Mouse (Mus musculus): ENCODE data around the gene Sash1.
"Not testable (repeated sequence)": the region's sequence is repeated elsewhere in the genome, so short reads cannot be mapped to it uniquely, and the experiment has no call there.

The Sash1 gene

GRCm38 (mm10) chr10:8756604-8757354 is 129.1 kb downstream of the Sash1 start:
- DNase-seq (ENCODE audit: low spot score): no peak

DNA sequence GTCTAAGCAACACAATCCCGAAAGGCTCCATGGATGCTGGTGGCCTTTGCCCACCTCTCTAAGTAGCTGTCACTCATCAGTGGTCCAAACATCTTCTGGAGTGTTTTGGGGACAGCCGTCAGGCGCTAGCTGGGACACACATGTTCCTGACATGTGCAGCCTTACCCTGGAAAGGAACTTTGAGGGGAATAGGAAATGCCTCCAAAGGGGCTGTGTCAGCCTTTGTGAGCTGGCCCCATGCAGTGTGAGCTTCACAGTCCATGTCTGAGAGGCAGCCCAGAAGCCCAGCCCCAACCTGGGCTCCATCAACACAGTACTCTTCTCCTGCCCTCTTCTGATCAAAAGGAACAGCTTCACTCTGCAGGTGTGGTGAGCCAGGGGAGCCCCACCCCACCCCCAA is 132.5 kb downstream of the Sash1 start:
- no peak for DNase-seq (ENCODE audit: low spot score)

- no peak for DNase-seq (ENCODE audit: low spot score)
Measured at GRCm38 (mm10) chr10:8752436-8752835, 133.4 kb downstream of the Sash1 start.

DNA sequence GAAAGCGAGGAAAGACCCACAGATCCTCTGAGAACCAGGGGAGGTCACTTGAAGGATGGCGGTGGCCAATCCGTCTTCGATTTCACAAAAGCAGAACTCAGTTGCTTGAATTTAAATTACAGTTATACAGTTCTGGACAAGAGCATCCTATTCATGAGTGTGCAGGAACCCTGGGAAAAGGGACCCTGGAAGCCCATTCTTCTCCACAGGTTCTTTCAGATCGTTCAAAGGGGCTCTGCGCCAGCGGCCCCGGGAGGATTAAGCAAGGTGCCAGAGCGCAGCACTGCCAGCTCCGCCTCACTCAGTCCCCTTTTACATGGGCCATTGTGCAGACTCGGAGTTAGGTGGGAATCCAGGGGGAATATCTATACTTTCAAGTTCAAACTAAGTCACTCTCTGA is 136.3 kb downstream of the Sash1 start:
- no peak for DNase-seq (ENCODE audit: low spot score)

DNA sequence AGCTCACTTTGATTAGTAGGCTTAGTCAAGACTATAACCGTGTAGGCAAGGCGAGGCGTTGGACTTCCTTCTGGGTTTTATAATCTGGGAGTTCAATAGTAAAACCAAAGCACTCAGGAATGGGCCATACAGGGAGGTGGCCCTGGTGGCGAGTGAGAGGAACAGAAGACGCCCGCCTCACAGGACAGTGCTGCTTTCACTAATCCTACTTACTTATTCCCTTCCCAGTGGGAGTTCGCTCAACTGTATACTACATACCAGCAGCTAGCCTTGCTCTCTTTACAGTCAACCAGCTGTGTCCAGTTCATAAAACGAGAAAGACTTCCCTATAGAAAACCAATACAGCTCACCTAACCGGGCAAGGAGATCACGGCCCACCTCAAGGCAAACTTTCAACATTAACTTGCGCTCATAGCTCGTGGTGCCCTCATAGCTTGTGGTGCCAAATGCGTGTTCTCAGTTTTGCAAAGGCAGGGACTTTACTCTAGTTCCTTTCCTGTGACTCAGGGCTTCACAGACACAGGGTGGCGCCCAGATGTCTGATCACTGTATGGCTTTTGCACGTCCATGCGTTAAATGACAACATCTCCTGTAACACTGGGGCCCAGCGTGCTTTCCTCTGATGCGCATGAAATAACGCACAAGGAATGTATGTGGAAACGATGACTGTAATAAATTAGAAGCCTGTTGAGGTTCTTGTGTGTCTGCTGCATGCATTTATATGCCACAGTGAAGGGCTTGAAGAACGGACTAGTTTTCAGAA is 138.2 kb downstream of the Sash1 start:
- no peak for DNase-seq (ENCODE audit: low spot score)

GRCm38 (mm10) chr10:8746082-8746696 is 139.7 kb downstream of the Sash1 start:
- no peak for DNase-seq (ENCODE audit: low spot score)

DNA sequence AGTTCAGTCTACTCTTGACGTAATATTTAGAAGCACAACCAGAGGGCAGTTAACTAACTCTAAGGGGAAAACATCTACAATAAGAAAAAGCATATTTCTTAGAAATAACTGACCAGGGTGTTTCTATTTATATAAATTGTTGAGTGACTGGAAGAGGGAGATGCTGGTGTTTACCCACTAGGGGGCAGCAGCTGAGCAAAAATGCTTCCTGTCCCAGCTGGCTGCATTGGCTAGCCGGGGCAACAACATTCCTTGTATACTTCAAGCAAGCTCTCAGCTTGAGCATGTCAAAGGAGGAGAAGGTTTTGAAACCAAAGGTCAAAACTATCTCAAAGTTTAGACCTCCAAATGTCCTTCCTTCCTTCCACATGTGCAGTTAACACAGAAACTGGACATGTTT is 143.0 kb downstream of the Sash1 start:
- peak; percentile 85 for DNase-seq (ENCODE audit: low spot score)

DNA sequence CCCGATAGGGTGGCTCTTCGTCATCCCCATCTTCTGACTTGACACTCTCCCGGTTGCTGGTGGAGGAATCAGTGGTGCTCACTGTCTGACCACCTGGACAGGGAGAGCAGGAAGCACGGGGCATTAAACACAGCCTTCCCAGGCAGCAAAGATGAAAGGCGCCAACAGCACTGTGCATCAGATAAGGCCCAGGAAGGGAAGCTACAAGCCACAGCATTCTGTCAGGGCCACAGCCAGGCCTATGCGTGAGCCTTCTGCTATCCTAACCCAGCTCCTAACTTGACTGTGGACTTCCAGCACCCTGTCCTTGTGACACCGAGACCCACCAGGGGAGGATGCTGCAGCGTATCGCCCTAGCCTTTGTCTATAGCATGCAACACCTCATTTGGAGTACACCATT is 144.4 kb downstream of the Sash1 start:
- DNase-seq (ENCODE audit: low spot score): no peak

GRCm38 (mm10) chr10:8740797-8741196 is 145.1 kb downstream of the Sash1 start:
- DNase-seq (ENCODE audit: low spot score): no peak

- DNase-seq (ENCODE audit: low spot score): no peak
Measured at GRCm38 (mm10) chr10:8729387-8730337, 156.2 kb downstream of the Sash1 start.

GRCm38 (mm10) chr10:8719345-8719744 is 166.5 kb downstream of the Sash1 start:
- no peak for DNase-seq (ENCODE audit: low spot score)

DNA sequence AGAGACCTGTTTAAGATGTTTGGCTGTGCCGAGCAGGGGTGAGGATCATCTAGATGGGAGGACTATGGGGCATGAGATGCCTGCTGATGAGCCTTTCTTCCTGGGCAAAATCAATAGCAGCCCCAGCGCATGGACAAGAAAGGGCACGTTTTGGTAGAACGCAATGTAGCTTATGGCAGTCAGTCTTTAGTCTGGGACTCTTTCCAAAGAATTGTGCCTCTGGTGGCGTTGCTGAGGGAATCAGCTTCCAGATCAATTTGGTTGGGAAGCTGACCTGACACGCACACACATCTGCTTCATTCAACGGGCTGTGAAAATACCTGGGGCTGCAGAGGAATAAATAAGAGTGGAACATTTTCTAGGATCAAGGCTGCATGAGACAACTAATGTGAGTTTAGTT is 167.0 kb downstream of the Sash1 start:
- no peak for DNase-seq (ENCODE audit: low spot score)

DNA sequence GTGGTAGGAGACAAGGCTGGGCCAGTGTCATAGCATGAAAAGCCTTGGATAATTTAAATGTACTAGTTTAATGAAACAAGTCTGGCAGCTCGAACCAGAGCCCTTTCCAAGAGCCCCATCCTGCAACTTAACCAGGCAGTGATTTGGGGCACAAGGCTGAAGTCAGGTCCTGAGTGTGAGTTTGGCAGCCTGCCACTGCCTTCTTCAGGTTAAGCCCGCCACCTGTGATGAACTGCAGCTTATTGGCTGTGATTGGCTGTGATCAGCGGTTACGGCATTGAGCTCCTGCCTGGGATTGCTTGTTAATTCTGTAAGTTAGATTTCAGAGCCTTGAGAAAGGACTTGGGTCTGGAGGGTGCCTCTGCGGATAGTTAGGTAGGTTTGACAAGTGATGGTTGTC is 168.7 kb downstream of the Sash1 start:
- no peak for DNase-seq (ENCODE audit: low spot score)

GRCm38 (mm10) chr10:8715679-8716284 is 170.1 kb downstream of the Sash1 start:
- DNase-seq (ENCODE audit: low spot score): peak; percentile 85

- not testable (repeated sequence) for DNase-seq (ENCODE audit: low spot score)
Measured at GRCm38 (mm10) chr10:8696636-8697035, 189.2 kb downstream of the Sash1 start.

GRCm38 (mm10) chr10:8693996-8694500 is 191.8 kb downstream of the Sash1 start:
- DNase-seq (ENCODE audit: low spot score): no peak

DNA sequence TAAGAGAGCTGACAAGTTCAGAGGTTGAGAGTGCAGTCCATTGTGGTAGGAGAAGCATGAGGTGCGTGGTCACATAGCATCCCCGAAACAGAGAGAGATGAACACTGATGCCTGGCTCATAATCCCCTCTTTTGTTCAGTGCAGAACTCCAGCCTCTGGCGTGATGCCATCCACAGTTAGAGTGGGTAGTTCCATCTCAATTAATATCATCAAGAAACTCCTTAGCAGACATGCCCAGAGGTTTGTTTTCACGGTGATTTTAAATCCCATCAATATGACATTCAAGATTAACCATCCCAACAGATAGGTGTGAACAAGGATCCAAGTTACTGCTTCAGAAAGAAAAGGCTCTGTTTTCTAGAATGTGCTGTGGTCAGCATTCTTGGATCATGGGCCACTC is 192.3 kb downstream of the Sash1 start:
- DNase-seq (ENCODE audit: low spot score): no peak

DNA sequence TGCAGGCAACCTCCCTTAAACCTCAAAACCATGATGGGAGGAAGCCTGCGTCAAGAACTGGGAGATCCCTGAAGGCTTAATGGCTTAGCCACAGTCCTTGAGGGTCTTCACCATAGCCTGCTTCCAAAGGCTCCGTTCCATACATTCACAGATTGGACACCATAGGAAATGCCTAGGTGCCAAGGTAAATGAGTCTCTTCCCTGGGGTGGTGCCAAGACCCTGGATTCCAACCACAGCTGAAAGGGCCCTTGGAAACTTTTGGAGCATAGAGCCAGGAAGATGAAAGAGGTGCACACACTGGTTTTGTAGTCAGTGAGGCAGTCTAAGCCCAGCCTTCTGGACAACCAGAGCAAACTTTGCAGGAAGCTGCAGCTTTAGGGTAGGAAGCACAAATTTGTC is 193.3 kb downstream of the Sash1 start:
- DNase-seq (ENCODE audit: low spot score): no peak

DNA sequence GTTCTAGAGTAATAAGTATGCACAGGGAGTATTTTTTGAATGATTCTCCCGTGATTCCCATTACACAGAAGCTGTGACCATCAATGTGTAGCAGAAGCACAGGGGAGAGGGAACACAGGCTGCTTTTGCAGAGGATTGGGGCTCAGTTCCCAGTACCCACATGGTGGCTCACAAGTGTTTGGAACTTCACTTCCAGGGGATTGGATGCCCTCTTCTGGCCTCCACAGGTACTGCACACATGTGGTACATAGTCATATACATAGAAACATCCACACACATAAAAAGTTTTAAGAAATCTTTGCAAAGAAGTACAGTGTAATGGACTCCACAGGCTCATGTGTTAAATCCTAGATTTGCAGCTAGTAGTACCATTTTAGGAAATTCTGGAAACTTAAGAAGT is 199.7 kb downstream of the Sash1 start:
- no peak for DNase-seq (ENCODE audit: low spot score)

- no peak for DNase-seq (ENCODE audit: low spot score)
Measured at GRCm38 (mm10) chr10:8685269-8685668, 200.6 kb downstream of the Sash1 start.

DNA sequence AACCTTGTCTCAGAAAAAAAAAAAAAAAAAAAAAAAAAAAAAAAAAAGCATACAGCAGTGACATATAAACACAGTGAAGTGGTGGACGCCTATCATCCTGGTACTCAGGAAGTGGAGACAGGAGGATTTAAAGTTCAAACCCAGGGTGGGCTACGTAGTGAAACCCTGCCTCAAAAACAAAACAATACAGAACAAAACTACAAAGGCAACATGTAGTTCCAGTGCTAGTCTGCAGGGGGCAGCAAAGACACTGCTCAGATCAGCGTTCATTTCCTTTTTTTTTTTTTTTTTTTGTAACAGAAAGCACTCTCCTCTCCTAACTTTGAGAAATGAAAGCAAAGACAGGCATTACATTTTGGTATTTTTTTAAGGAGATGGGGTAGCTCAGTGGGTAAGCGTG is 203.0 kb downstream of the Sash1 start:
- peak; percentile 84 for DNase-seq (ENCODE audit: low spot score)
